Mouse (Mus musculus): ENCODE data around the gene Lbh. TPM values are rescaled to one million over a fixed set of nuclear protein-coding genes. Genes with fewer than 3 reads are reported as not detected.
A peak's percentile ranks its signal among the peaks of the same experiment; 100 is the strongest.

Lbh gene
- polyA plus RNA-seq, 1 experiment from 2014 or later: 8.5 TPM

DNA sequence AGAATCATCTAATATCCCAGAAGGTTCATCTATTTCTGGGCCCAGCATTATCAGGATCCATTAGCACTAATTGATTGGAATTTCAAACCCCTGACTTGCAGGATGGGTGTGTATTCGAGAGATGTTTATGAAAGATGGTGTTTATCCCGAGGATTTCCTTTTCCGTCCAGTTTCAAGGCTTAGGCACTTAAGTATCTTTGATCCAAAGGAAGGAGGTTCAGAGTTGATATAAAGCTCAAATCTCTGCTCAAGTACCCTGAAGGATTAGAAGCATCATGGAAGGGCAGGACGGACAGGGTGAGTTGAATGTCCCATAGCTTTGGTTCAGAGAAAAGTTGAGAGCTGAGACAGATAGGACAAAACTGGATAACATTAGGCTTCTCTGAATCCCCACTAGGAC lies 15.0 kb downstream of the Lbh start:
- Histone ChIP-seq H3K4me1 (replicated peaks) (peaks cover 39% of the 10 kb centered on the region), H3K4me3 (no peak overlapping the region), H3K9me3 (0 out of 2 replicates have a peak, but pooled peaks cover 3% of the 10 kb centered on the region), H3K27ac (no peak overlapping the region), H3K9ac (no peak overlapping the region), H3K36me3 (peaks cover 59% of the 10 kb centered on the region), H3K4me2 (no peak overlapping the region), H3K27me3 (no peaks in the 10 kb centered on the region)
- no peak for ATAC-seq (ENCODE audit: low FRiP score)
- WGBS: 98% methylated on average over 4 of the region's 4 CpGs

- no peak overlapping the region for H3K4me2 ChIP-seq
- H3K27ac ChIP-seq: 0 out of 2 replicates have a peak overlapping the region, but pooled peaks have one; percentile 13
- no peaks in the 10 kb centered on the region for H3K27me3 ChIP-seq
- H3K4me1 ChIP-seq (replicated peaks): peaks cover 34% of the 10 kb centered on the region
- H3K9ac ChIP-seq: no peak overlapping the region
- WGBS: 63% methylated on average over 2 of the region's 2 CpGs
- peaks cover 58% of the 10 kb centered on the region for H3K36me3 ChIP-seq
- H3K9me3 ChIP-seq: 0 out of 2 replicates have a peak, but pooled peaks cover 3% of the 10 kb centered on the region
- H3K4me3 ChIP-seq: no peak overlapping the region
- ATAC-seq (ENCODE audit: low FRiP score): no peak
Measured at GRCm38 (mm10) chr17:72934146-72934545, 16.0 kb downstream of the Lbh start.

- H3K4me2 ChIP-seq: no peak overlapping the region
- H3K27me3 ChIP-seq: no peaks in the 10 kb centered on the region
- 0 out of 2 replicates have a peak, but pooled peaks cover 3% of the 10 kb centered on the region for H3K9me3 ChIP-seq
- peaks cover 32% of the 10 kb centered on the region for H3K4me1 ChIP-seq (replicated peaks)
- no peak overlapping the region for H3K4me3 ChIP-seq
- no peak for ATAC-seq (ENCODE audit: low FRiP score)
- no peak overlapping the region for H3K9ac ChIP-seq
- peaks cover 59% of the 10 kb centered on the region for H3K36me3 ChIP-seq
- WGBS: 48% methylated on average over 3 of the region's 3 CpGs
- 0 out of 2 replicates have a peak overlapping the region, but pooled peaks have one; percentile 13 for H3K27ac ChIP-seq
Measured at GRCm38 (mm10) chr17:72934653-72935052, 16.5 kb downstream of the Lbh start.

GRCm38 (mm10) chr17:72935921-72936320 lies 17.8 kb downstream of the Lbh start:
- Histone ChIP-seq H3K4me1 (replicated peaks) (peaks cover 32% of the 10 kb centered on the region), H3K4me2 (no peak overlapping the region), H3K9me3 (0 out of 2 replicates have a peak, but pooled peaks cover 3% of the 10 kb centered on the region), H3K27me3 (no peaks in the 10 kb centered on the region), H3K27ac (peak overlapping the region; percentile 40), H3K9ac (no peak overlapping the region), H3K4me3 (no peak overlapping the region), H3K36me3 (peaks cover 65% of the 10 kb centered on the region)
- no peak for ATAC-seq (ENCODE audit: low FRiP score)
- WGBS: 70% methylated on average over 7 of the region's 7 CpGs

- no peak overlapping the region for H3K4me3 ChIP-seq
Measured at GRCm38 (mm10) chr17:72936336-72936735, 18.2 kb downstream of the Lbh start.

GRCm38 (mm10) chr17:72937204-72937603 lies 19.1 kb downstream of the Lbh start:
- H3K27me3 ChIP-seq: no peaks in the 10 kb centered on the region
- H3K4me1 ChIP-seq (replicated peaks): peaks cover 32% of the 10 kb centered on the region
- no peak overlapping the region for H3K4me2 ChIP-seq
- 0 out of 2 replicates have a peak, but pooled peaks cover 3% of the 10 kb centered on the region for H3K9me3 ChIP-seq
- peaks cover 69% of the 10 kb centered on the region for H3K36me3 ChIP-seq
- H3K4me3 ChIP-seq: no peak overlapping the region
- no peak overlapping the region; the same call in 1 of the 2 replicates for H3K27ac ChIP-seq
- no peak for ATAC-seq (ENCODE audit: low FRiP score)
- 92% methylated on average over 9 of the region's 9 CpGs for WGBS
- H3K9ac ChIP-seq: no peak overlapping the region

More at GRCm38 (mm10) chr17:72936336-72936735, 18.2 kb downstream of the Lbh start:
- peaks cover 68% of the 10 kb centered on the region for H3K36me3 ChIP-seq
- H3K9ac ChIP-seq: no peak overlapping the region
- H3K27me3 ChIP-seq: no peaks in the 10 kb centered on the region
- no peak overlapping the region for H3K27ac ChIP-seq
- H3K4me2 ChIP-seq: no peak overlapping the region
- peaks cover 32% of the 10 kb centered on the region for H3K4me1 ChIP-seq (replicated peaks)
- 71% methylated on average over 3 of the region's 3 CpGs for whole genome bisulfite sequencing
- no peak for ATAC-seq (ENCODE audit: low FRiP score)
- H3K9me3 ChIP-seq: 0 out of 2 replicates have a peak, but pooled peaks cover 3% of the 10 kb centered on the region

DNA sequence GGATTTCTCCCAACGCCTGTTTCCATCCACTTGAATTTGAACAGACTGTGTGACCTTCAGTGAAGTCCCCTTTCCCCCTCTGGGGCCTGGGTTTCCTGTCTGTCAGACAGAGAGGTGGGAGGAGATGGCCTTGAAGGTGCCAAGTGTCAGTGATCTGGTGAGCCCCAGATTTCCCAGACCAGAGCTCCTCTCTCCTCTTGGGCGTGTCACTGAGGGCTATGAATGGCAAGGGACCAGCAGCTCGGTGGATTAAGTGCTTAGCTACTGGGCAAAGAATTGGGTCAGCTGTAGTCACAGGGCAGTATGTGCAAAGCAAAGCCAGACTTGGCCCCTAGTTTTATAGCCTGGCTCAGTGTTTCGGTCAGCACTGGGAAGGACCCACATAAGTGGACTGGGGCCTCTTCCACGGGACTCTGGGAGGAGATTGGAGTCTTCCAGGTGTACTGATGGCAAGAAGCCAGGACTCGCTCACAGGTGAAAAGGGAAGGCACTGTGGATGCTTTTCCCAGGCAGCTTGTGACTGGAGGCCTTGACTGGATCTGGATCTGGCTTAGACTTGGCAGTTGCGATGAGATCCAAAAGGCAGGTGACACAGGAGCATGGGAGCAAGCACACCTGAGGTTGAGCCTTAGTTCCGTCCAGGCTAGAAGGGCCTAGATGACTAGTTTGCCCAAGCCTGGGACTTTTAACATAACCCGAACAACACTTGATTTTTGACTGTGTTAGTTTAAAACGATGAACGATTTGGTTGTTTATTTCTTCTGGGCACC lies 20.1 kb downstream of the Lbh start:
- ATAC-seq (ENCODE audit: low FRiP score): no peak
- Histone ChIP-seq H3K9me3 (no peaks in the 10 kb centered on the region), H3K4me1 (replicated peaks) (peaks cover 32% of the 10 kb centered on the region), H3K4me3 (no peak overlapping the region), H3K27ac (no peak overlapping the region), H3K9ac (no peak overlapping the region), H3K4me2 (no peak overlapping the region), H3K36me3 (peaks cover 71% of the 10 kb centered on the region), H3K27me3 (no peaks in the 10 kb centered on the region)
- WGBS: 93% methylated on average over 11 of the region's 11 CpGs

DNA sequence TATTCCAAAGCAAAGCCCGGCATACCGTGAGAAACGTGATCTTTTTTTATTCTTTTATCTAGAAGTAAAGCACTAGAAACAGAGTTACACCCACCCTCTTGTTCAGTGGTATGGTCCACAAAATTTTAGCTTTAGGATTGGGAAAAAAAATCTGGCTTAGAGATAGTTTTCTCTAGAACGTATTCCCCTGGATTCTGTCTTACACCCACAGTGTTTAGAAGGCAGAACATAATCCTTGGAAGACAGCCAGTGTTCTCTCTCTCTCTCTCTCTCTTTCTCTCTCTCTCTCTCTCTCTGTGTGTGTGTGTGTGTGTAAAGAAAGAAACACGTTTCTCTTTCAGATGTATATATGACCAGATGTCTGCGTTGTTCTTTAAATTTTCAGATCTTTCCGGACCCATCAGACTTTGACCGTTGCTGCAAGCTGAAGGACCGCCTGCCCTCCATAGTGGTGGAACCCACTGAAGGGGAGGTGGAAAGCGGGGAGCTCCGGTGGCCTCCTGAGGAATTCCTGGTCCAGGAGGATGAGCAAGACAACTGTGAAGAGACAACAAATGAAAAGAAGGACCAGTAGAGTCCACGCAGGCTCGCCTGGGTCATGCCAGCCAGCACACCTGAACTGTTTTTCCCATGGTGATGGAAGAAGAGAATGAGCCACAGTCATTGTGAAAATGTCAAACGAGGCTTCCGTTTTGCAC lies 20.9 kb downstream of the Lbh start:
- peaks cover 28% of the 10 kb centered on the region for H3K4me1 ChIP-seq (replicated peaks)
- H3K4me2 ChIP-seq: no peak overlapping the region
- no peak overlapping the region for H3K27ac ChIP-seq
- H3K4me3 ChIP-seq: no peak overlapping the region
- ATAC-seq (ENCODE audit: low FRiP score): no peak
- 0 out of 2 replicates have a peak, but pooled peaks cover 2% of the 10 kb centered on the region for H3K9me3 ChIP-seq
- no peak overlapping the region for H3K9ac ChIP-seq
- WGBS: 94% methylated on average over 15 of the region's 15 CpGs
- H3K27me3 ChIP-seq: no peaks in the 10 kb centered on the region
- H3K36me3 ChIP-seq: peaks cover 68% of the 10 kb centered on the region

- WGBS: 85% methylated on average over 6 of the region's 6 CpGs
- H3K9ac ChIP-seq: no peak overlapping the region
- peaks cover 66% of the 10 kb centered on the region for H3K36me3 ChIP-seq
- no peak overlapping the region for H3K27ac ChIP-seq
- no peaks in the 10 kb centered on the region for H3K27me3 ChIP-seq
- 0 out of 2 replicates have a peak, but pooled peaks cover 5% of the 10 kb centered on the region for H3K9me3 ChIP-seq
- ATAC-seq (ENCODE audit: low FRiP score): no peak
- no peak overlapping the region for H3K4me2 ChIP-seq
- peaks cover 24% of the 10 kb centered on the region for H3K4me1 ChIP-seq (replicated peaks)
- no peak overlapping the region for H3K4me3 ChIP-seq
Measured at GRCm38 (mm10) chr17:72939569-72939899, 21.4 kb downstream of the Lbh start.

GRCm38 (mm10) chr17:72944368-72944767 lies 26.3 kb downstream of the Lbh start:
- Histone ChIP-seq H3K4me3 (no peak overlapping the region), H3K4me2 (no peak overlapping the region), H3K27ac (no peak overlapping the region), H3K36me3 (peaks cover 37% of the 10 kb centered on the region), H3K4me1 (replicated peaks) (no peaks in the 10 kb centered on the region), H3K9ac (no peak overlapping the region), H3K9me3 (0 out of 2 replicates have a peak, but pooled peaks cover 5% of the 10 kb centered on the region), H3K27me3 (no peaks in the 10 kb centered on the region)
- 89% methylated on average over 5 of the region's 5 CpGs for WGBS
- ATAC-seq (ENCODE audit: low FRiP score): no peak

- Histone ChIP-seq H3K4me3 (no peak overlapping the region), H3K27me3 (no peaks in the 10 kb centered on the region)
Measured at GRCm38 (mm10) chr17:72947111-72947859, 29.2 kb downstream of the Lbh start.

DNA sequence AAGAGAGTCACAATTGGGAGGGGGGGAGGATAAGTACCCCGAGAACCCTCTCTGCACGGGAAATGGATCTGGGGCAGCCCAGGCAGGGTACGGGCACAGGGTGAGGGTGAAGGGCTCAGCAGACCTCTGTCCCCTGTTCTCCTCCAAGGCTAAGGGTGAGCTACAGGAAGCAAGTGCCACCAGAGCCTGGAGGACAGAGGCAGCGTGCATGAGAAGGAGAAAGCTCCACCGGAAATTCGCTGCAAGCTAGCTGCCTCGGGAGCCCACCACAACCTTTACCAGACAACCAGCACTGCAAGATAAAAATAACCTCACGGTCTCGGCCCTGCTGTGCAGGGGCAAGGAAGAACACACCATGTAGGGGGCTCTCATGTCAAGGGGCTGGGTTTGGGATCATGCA lies 30.0 kb downstream of the Lbh start:
- H3K4me1 ChIP-seq (replicated peaks): 0 out of 2 replicates have a peak, but pooled peaks cover 12% of the 10 kb centered on the region
- H3K9me3 ChIP-seq: 0 out of 2 replicates have a peak, but pooled peaks cover 5% of the 10 kb centered on the region
- 83% methylated on average over 9 of the region's 9 CpGs for WGBS
- H3K36me3 ChIP-seq: peaks cover 2% of the 10 kb centered on the region
- no peak overlapping the region for H3K4me2 ChIP-seq
- no peaks in the 10 kb centered on the region for H3K27me3 ChIP-seq
- no peak overlapping the region for H3K4me3 ChIP-seq
- H3K27ac ChIP-seq: no peak overlapping the region
- no peak overlapping the region for H3K9ac ChIP-seq
- ATAC-seq (ENCODE audit: low FRiP score): no peak

More at GRCm38 (mm10) chr17:72947111-72947859, 29.2 kb downstream of the Lbh start:
- Histone ChIP-seq H3K36me3 (peaks cover 10% of the 10 kb centered on the region), H3K9me3 (0 out of 2 replicates have a peak, but pooled peaks cover 5% of the 10 kb centered on the region), H3K27ac (0 out of 2 replicates have a peak overlapping the region, but pooled peaks have one; percentile 19), H3K9ac (no peak overlapping the region), H3K4me1 (replicated peaks) (0 out of 2 replicates have a peak, but pooled peaks cover 6% of the 10 kb centered on the region), H3K4me2 (no peak overlapping the region)
- 72% methylated on average over 6 of the region's 6 CpGs for WGBS
- ATAC-seq (ENCODE audit: low FRiP score): no peak
